Mouse (Mus musculus): Measurements from ENCODE around the gene Phldb3.

DNA sequence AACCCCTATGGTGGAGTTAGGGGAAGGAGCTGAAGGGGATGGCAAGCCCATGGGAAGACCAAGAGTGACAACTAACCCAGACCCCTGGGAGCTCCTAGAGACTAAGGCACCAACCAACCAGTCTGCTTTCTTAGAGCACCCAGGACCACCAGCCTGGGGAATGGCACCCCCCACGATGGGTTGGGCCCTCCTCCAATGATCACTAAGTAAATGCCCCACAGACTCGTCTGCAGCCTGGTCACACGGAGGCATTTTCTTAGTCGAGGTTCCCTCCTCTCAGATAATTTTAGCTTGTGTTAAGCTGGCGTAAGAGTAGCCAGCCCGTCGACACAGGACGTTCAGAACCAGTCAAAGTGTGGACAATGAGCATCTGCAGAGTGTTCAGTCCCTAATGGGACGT lies 54.4 kb downstream of the Phldb3 start:
- TF ChIP-seq CTCF (IDR thresholded peaks at IDR 0.05; ENCODE audit: low read depth) = no peak
- TF ChIP-seq EP300 (IDR thresholded peaks at IDR 0.05; ENCODE audit: low read depth) = no peak
